Mouse (Mus musculus) urinary bladder, postnatal 4 days (tissue): ENCODE data around the gene Ndst4.

Experiments
- DNase-seq, 2 experiments: peaks; one replicate each; pipeline ENCODE4 v3.0.0; 2021 to 2022; ENCODE audit warnings: low spot score in 2 of 2

Gene Ndst4

GRCm38 (mm10) chr3:125734945-125735344 lies 331.1 kb downstream of the Ndst4 start:
- no peak for DNase-seq

DNA sequence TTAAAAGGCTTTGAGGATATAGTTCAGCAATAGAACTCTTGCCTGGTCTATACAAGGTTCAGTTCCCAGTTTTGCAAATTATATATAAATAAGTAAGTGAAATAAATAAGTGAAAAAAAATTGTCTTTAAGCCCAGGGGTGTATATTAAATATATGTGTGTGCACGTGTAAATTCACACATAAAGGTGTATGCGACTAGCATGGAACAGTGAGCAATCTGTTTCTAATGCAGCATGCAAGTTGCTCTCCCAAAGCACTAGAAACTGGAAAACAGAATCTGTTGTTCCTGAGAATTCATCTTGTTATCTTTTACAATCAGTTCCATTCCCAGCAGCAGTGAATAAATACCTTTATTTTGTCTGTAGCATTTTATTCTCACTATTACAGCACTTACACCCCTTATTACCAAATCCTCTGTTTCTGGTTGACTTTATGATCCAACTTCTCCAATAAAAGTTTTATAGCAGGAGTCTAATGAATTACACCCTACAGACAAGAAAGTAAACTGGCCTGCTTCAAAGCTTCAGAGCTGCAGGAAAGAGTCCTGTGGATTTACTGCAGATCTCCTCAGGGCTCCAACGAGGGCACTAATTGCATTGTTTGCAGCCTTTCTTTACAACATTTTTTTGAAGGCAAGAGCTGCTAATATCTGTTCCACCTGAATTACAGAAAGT lies 340.7 kb downstream of the Ndst4 start:
- DNase-seq: no peak

GRCm38 (mm10) chr3:125745142-125745496 lies 341.2 kb downstream of the Ndst4 start:
- no peak for DNase-seq

- DNase-seq: no peak
These were observed 342.5 kb downstream of the Ndst4 start for GRCm38 (mm10) chr3:125746367-125746766.

- DNase-seq: no peak
These were observed 353.0 kb downstream of the Ndst4 start for GRCm38 (mm10) chr3:125756911-125757310.

DNA sequence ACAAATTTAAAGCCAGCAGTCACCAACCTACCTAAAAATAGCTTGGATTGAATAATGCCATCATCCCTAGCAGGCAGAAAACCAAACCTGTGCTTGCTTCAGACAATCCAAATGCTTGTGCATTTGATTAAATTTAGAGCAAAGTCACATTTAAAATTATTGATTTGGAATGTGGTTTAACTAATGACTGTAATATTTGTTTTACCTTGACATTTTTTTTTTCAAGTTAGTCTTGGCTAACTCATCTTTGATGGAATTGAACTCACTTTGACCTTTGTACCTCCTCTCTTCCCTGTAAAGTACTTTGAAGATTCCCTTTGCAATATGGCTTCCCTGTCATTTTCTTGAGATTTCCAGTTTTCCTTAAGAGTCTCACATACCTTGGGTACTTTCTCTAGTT lies 356.8 kb downstream of the Ndst4 start:
- no peak for DNase-seq
